20 mouse cellular contexts compared by ENCODE assay signal in genomic region chr9:42721146-42721545, GRCm38 (mm10).
"Had no signal": no experiment of that assay in that cellular context is flagged by ENCODE, and none has a peak within 500 bp of the region (broad histone marks: within the 10 kb centered on the region; RNA-seq: fewer than 3 reads in every experiment).

No protein-coding gene starts in this region.

- H3K27ac ChIP-seq: liver, embryonic 15.5 days; lung, embryonic 15.5 days; neural tube, embryonic 12.5 days; neural tube, embryonic 15.5 days; stomach, postnatal 0 days had no signal

- H3K36me3 ChIP-seq: liver, embryonic 15.5 days; lung, embryonic 15.5 days; neural tube, embryonic 12.5 days; neural tube, embryonic 15.5 days had no signal

- H3K9me3 ChIP-seq: liver, embryonic 15.5 days; lung, embryonic 15.5 days; megakaryocyte, embryonic 14.5 days; neural tube, embryonic 12.5 days; neural tube, embryonic 15.5 days had no signal

- H3K4me2 ChIP-seq: liver, embryonic 15.5 days; lung, embryonic 15.5 days; midbrain, embryonic 11.5 days; neural tube, embryonic 12.5 days; neural tube, embryonic 15.5 days had no signal

- ATAC-seq: intestine, postnatal 0 days had no signal

- H3K4me3 ChIP-seq: left cerebral cortex, adult 2 months; liver, embryonic 15.5 days; lung, embryonic 15.5 days; megakaryocyte, embryonic 14.5 days; neural tube, embryonic 12.5 days; neural tube, embryonic 15.5 days had no signal

- DNase-seq: kidney, postnatal 10 days; kidney, postnatal 4 days; layer of hippocampus, postnatal 36 days; lung, adult 18-20 months; lung, postnatal 10 days; lung, postnatal 36 days; midbrain, embryonic 14.5 days; right cerebral cortex, postnatal 4 days; thymus, adult 2 months; thymus, postnatal 14 days; thymus, postnatal 4 days had no signal

- H3K27me3 ChIP-seq: liver, embryonic 15.5 days; lung, embryonic 15.5 days; neural tube, embryonic 12.5 days; neural tube, embryonic 15.5 days had no signal

- H3K4me1 ChIP-seq: liver, embryonic 15.5 days; megakaryocyte, embryonic 14.5 days had no signal

- H3K9ac ChIP-seq: liver, embryonic 15.5 days; lung, embryonic 15.5 days; neural tube, embryonic 12.5 days; neural tube, embryonic 15.5 days had no signal
